Mouse (Mus musculus) small intestine, adult 2 months (tissue): ENCODE data around the gene Ppp2r5c.

Source experiments
- CTCF ChIP-seq: fragments of 200-500 bp; IDR thresholded peaks from 2 replicates; pipeline ENCODE4 v1.5.1; 2012; ENCODE audit warnings: low read depth, mild to moderate bottlenecking, control low read depth, inconsistent platforms, low read length, moderate library complexity, mixed read lengths; ENCODE audit not compliant: insufficient replicate concordance, insufficient read length; ENCODE audit errors: extremely low read depth
- POLR2A ChIP-seq: fragments of 200-500 bp; IDR thresholded peaks from 2 replicates; pipeline ENCODE4 v1.6.1; 2012; ENCODE audit warnings: low read depth, mild to moderate bottlenecking, control low read depth, inconsistent platforms, low read length, moderate library complexity

DNA sequence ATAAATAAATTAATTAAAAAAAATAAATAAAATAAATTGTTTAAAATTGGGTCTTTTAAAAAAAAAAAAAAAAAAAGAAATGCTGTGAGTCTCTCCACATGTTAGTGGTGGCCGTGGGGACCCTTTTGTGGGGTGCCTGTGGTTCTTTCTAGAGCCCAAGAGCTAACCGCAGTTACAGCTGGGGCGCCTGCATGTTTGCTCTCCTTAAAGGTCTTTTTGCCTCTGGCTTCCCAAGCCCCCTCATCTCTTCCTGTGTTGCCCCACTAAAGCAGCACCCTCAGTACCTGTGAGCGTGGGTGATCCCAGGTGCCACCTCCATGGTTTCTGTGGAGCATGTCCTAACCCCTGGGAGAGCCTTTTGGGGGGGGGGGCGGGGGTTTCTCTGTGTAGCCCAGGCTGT is 45.5 kb downstream of the Ppp2r5c start:
- TF ChIP-seq POLR2A (no peak), CTCF (no peak)
